In genomic region chr10:127274261-127275022, GRCm38 (mm10) we compare ENCODE assay signal across 23 mouse cellular contexts. TPM values are rescaled to one million over a fixed set of nuclear protein-coding genes. Genes with fewer than 3 reads are reported as not detected.
DNase-seq lines count a peak whose midpoint lies in the region; ATAC-seq and TF ChIP-seq lines count a peak whose summit lies in the region.
"Had no signal": no experiment of that assay in that cellular context is flagged by ENCODE, and none has a peak within 500 bp of the region (broad histone marks: within the 10 kb centered on the region; RNA-seq: fewer than 3 reads in every experiment).

No protein-coding gene starts in this region.

- TF ChIP-seq EP300 in lung, postnatal 0 days (IDR thresholded peaks at IDR 0.05) = no peak

- TF ChIP-seq CTCF in lung, postnatal 0 days (IDR thresholded peaks at IDR 0.05) = no peak

- H3K36me3 ChIP-seq in forebrain, embryonic 12.5 days (replicated peaks) = peaks cover 92% of the 10 kb centered on the region
- H3K36me3 ChIP-seq in forebrain, embryonic 16.5 days (ENCODE audit: control insufficient read depth, insufficient read depth) = peaks cover 17% of the 10 kb centered on the region
- H3K36me3 ChIP-seq in lung, postnatal 0 days (ENCODE audit: insufficient read depth, low read length) = peaks cover 29% of the 10 kb centered on the region
- peaks cover 94% of the 10 kb centered on the region for H3K36me3 ChIP-seq in liver, embryonic 13.5 days

- H3K27ac ChIP-seq in forebrain, embryonic 12.5 days = no peak overlapping the region
- H3K27ac ChIP-seq in forebrain, embryonic 16.5 days (ENCODE audit: low read length) = no peak overlapping the region
- no peak overlapping the region for H3K27ac ChIP-seq in lung, postnatal 0 days (ENCODE audit: low read length)
- H3K27ac ChIP-seq in liver, embryonic 13.5 days = peak overlapping the region; percentile 16; the same call in 1 of the 2 replicates
- H3K27ac ChIP-seq: hindbrain, postnatal 0 days; limb, embryonic 12.5 days; liver, embryonic 15.5 days; midbrain, embryonic 12.5 days; neural tube, embryonic 15.5 days had no signal

- 0 out of 2 replicates have a peak overlapping the region, but pooled peaks have one; percentile 7 for H3K9ac ChIP-seq in forebrain, embryonic 12.5 days
- no peak overlapping the region for H3K9ac ChIP-seq in forebrain, embryonic 16.5 days (replicated peaks; ENCODE audit: low read depth, low read length)
- no peak overlapping the region for H3K9ac ChIP-seq in lung, postnatal 0 days (replicated peaks; ENCODE audit: low read depth)
- peak overlapping the region; percentile 33; the same call in 1 of the 2 replicates for H3K9ac ChIP-seq in liver, embryonic 13.5 days
- H3K9ac ChIP-seq: limb, embryonic 12.5 days; liver, embryonic 15.5 days; midbrain, embryonic 12.5 days; neural tube, embryonic 15.5 days had no signal

- 88% methylated on average over 11 of the region's 11 CpGs for WGBS in forebrain, embryonic 12.5 days
- WGBS in forebrain, embryonic 16.5 days = 87% methylated on average over 11 of the region's 11 CpGs
- 84% methylated on average over 11 of the region's 11 CpGs for WGBS in lung, postnatal 0 days
- 83% methylated on average over 11 of the region's 11 CpGs for WGBS in liver, embryonic 13.5 days (ENCODE audit: insufficient replicate concordance)

- 0 out of 2 replicates have a peak, but pooled peaks cover 6% of the 10 kb centered on the region for H3K4me1 ChIP-seq in forebrain, embryonic 12.5 days
- H3K4me1 ChIP-seq in forebrain, embryonic 16.5 days (replicated peaks; ENCODE audit: control insufficient read depth, insufficient read depth, low read length) = peaks cover 4% of the 10 kb centered on the region; the same call in 1 of the 2 replicates
- H3K4me1 ChIP-seq in lung, postnatal 0 days (ENCODE audit: insufficient read depth, low read depth, low read length) = no peaks in the 10 kb centered on the region
- H3K4me1 ChIP-seq in liver, embryonic 13.5 days (replicated peaks) = peaks cover 28% of the 10 kb centered on the region
- H3K4me1 ChIP-seq: limb, embryonic 12.5 days; midbrain, embryonic 12.5 days had no signal

- H3K27me3 ChIP-seq in forebrain, embryonic 12.5 days = no peaks in the 10 kb centered on the region
- H3K27me3 ChIP-seq in forebrain, embryonic 16.5 days (replicated peaks; ENCODE audit: control insufficient read depth, insufficient read depth, low read length) = no peaks in the 10 kb centered on the region
- H3K27me3 ChIP-seq in lung, postnatal 0 days (replicated peaks; ENCODE audit: insufficient read depth, low read length) = no peaks in the 10 kb centered on the region
- H3K27me3 ChIP-seq in liver, embryonic 13.5 days = no peaks in the 10 kb centered on the region
- H3K27me3 ChIP-seq: limb, embryonic 12.5 days; liver, embryonic 15.5 days; midbrain, embryonic 12.5 days; neural tube, embryonic 15.5 days had no signal

- DNase-seq in lung, postnatal 25 days (ENCODE audit: low spot score) = peak; percentile 10
- no peak for DNase-seq in lung, postnatal 0 days (ENCODE audit: low spot score)
- no peak for DNase-seq in liver, embryonic 13.5 days
- DNase-seq in yolk sac, embryonic 10.5 days (ENCODE audit: low spot score) = peak; percentile 16
- DNase-seq in thymus, postnatal 25 days = no peak
- no peak for DNase-seq in cerebellum, adult 11-12 months
- DNase-seq: adrenal gland, postnatal 36 days; cerebellum, postnatal 14 days; heart, postnatal 10 days; kidney, adult 8-10 months; kidney, postnatal 14 days; layer of hippocampus, postnatal 36 days; lung, postnatal 10 days; thymus, postnatal 14 days had no signal

- 0 out of 2 replicates have a peak, but pooled peaks have one; percentile 6 for ATAC-seq in forebrain, embryonic 12.5 days (ENCODE audit: low FRiP score)
- ATAC-seq in forebrain, embryonic 16.5 days = no peak
- no peak for ATAC-seq in lung, postnatal 0 days
- ATAC-seq in liver, embryonic 13.5 days (ENCODE audit: low read depth) = peak; percentile 32; the same call in 1 of the 2 replicates
- ATAC-seq: forebrain, embryonic 14.5 days had no signal

- H3K4me3 ChIP-seq in forebrain, embryonic 12.5 days (replicated peaks) = no peak overlapping the region
- H3K4me3 ChIP-seq in forebrain, embryonic 16.5 days (replicated peaks; ENCODE audit: low read length) = no peak overlapping the region
- H3K4me3 ChIP-seq in lung, postnatal 0 days (ENCODE audit: low read depth, low read length) = no peak overlapping the region
- no peak overlapping the region for H3K4me3 ChIP-seq in liver, embryonic 13.5 days (replicated peaks)
- H3K4me3 ChIP-seq: limb, embryonic 12.5 days; liver, embryonic 15.5 days; midbrain, embryonic 12.5 days; neural tube, embryonic 15.5 days had no signal

- H3K9me3 ChIP-seq in forebrain, embryonic 12.5 days = no peaks in the 10 kb centered on the region
- H3K9me3 ChIP-seq in forebrain, embryonic 16.5 days (ENCODE audit: control insufficient read depth, low read length) = no peaks in the 10 kb centered on the region
- H3K9me3 ChIP-seq in lung, postnatal 0 days (ENCODE audit: low read length) = no peaks in the 10 kb centered on the region
- H3K9me3 ChIP-seq in liver, embryonic 13.5 days (replicated peaks) = no peaks in the 10 kb centered on the region
- H3K9me3 ChIP-seq: limb, embryonic 12.5 days; liver, embryonic 15.5 days; midbrain, embryonic 12.5 days; neural tube, embryonic 15.5 days had no signal

- no peak overlapping the region for H3K4me2 ChIP-seq in forebrain, embryonic 12.5 days
- no peak overlapping the region for H3K4me2 ChIP-seq in forebrain, embryonic 16.5 days (ENCODE audit: low read length)
- H3K4me2 ChIP-seq in lung, postnatal 0 days (replicated peaks; ENCODE audit: low read depth, low read length) = no peak overlapping the region
- no peak overlapping the region for H3K4me2 ChIP-seq in liver, embryonic 13.5 days
- H3K4me2 ChIP-seq: heart, embryonic 11.5 days; limb, embryonic 12.5 days; liver, embryonic 15.5 days; midbrain, embryonic 12.5 days; neural tube, embryonic 15.5 days had no signal

RNA-seq across cellular contexts. Expression of gene Dctn2, which starts 8.3 kb away (rescaled TPM):
- polyA plus RNA-seq in forebrain, embryonic 12.5 days (2016; fragmentation: Nextera tagmentation; extraction: Ambion mirVana) = 226 and 229 TPM in 2 replicates
- 319 and 342 TPM in 2 replicates for polyA plus RNA-seq in forebrain, embryonic 16.5 days (2015; fragmentation: Nextera tagmentation; extraction: Ambion mirVana)
- 198 and 204 TPM in 2 replicates for polyA plus RNA-seq in lung, postnatal 0 days (2015; fragmentation: Nextera tagmentation; extraction: Ambion mirVana)
- 80.0 and 80.1 TPM in 2 replicates for polyA plus RNA-seq in liver, embryonic 13.5 days (2015; fragmentation: Nextera tagmentation; extraction: Ambion mirVana)

RNA-seq across cellular contexts. Expression of gene Kif5a, which starts 11.3 kb away (rescaled TPM):
- 44.1 and 53.1 TPM in 2 replicates for polyA plus RNA-seq in forebrain, embryonic 12.5 days (2016; fragmentation: Nextera tagmentation; extraction: Ambion mirVana)
- polyA plus RNA-seq in forebrain, embryonic 16.5 days (2015; fragmentation: Nextera tagmentation; extraction: Ambion mirVana) = 98.9 and 106 TPM in 2 replicates
- 0.12 and 0.25 TPM in 2 replicates for polyA plus RNA-seq in lung, postnatal 0 days (2015; fragmentation: Nextera tagmentation; extraction: Ambion mirVana)
- polyA plus RNA-seq in liver, embryonic 13.5 days (2015; fragmentation: Nextera tagmentation; extraction: Ambion mirVana) = 0.02 and 0.14 TPM in 2 replicates

RNA-seq across cellular contexts. Expression of gene Mbd6, which starts 14.4 kb away (rescaled TPM):
- polyA plus RNA-seq in forebrain, embryonic 12.5 days (2016; fragmentation: Nextera tagmentation; extraction: Ambion mirVana) = 18.4 and 21.2 TPM in 2 replicates
- polyA plus RNA-seq in forebrain, embryonic 16.5 days (2015; fragmentation: Nextera tagmentation; extraction: Ambion mirVana) = 10.2 and 15.3 TPM in 2 replicates
- polyA plus RNA-seq in lung, postnatal 0 days (2015; fragmentation: Nextera tagmentation; extraction: Ambion mirVana) = 13.5 and 14.2 TPM in 2 replicates
- 5.9 and 6.5 TPM in 2 replicates for polyA plus RNA-seq in liver, embryonic 13.5 days (2015; fragmentation: Nextera tagmentation; extraction: Ambion mirVana)

RNA-seq across cellular contexts. Expression of gene Mars, which starts 37.1 kb away (rescaled TPM):
- 177 and 183 TPM in 2 replicates for polyA plus RNA-seq in forebrain, embryonic 12.5 days (2016; fragmentation: Nextera tagmentation; extraction: Ambion mirVana)
- 127 and 135 TPM in 2 replicates for polyA plus RNA-seq in forebrain, embryonic 16.5 days (2015; fragmentation: Nextera tagmentation; extraction: Ambion mirVana)
- 61.1 and 63.1 TPM in 2 replicates for polyA plus RNA-seq in lung, postnatal 0 days (2015; fragmentation: Nextera tagmentation; extraction: Ambion mirVana)
- polyA plus RNA-seq in liver, embryonic 13.5 days (2015; fragmentation: Nextera tagmentation; extraction: Ambion mirVana) = 150 and 166 TPM in 2 replicates

RNA-seq across cellular contexts. Expression of gene Arhgap9, which starts 47.3 kb away (rescaled TPM):
- 0.64 and 1.3 TPM in 2 replicates for polyA plus RNA-seq in forebrain, embryonic 12.5 days (2016; fragmentation: Nextera tagmentation; extraction: Ambion mirVana)
- 0.49 and 1.2 TPM in 2 replicates for polyA plus RNA-seq in forebrain, embryonic 16.5 days (2015; fragmentation: Nextera tagmentation; extraction: Ambion mirVana)
- 8.5 TPM in 2 replicates for polyA plus RNA-seq in lung, postnatal 0 days (2015; fragmentation: Nextera tagmentation; extraction: Ambion mirVana)
- polyA plus RNA-seq in liver, embryonic 13.5 days (2015; fragmentation: Nextera tagmentation; extraction: Ambion mirVana) = 14.0 and 15.1 TPM in 2 replicates

Comparison
In these comparisons a context has a peak if more than half of its experiments do, and no peak if none do; other contexts are left out.
1. ATAC-seq: peak in forebrain, embryonic 12.5 days (single experiment) and liver, embryonic 13.5 days (single experiment); none in forebrain, embryonic 16.5 days (single experiment) and lung, postnatal 0 days (single experiment).
2. H3K9ac ChIP-seq: peak in forebrain, embryonic 12.5 days (single experiment) and liver, embryonic 13.5 days (single experiment); none in forebrain, embryonic 16.5 days (single experiment) and lung, postnatal 0 days (single experiment).
3. DNase-seq: peak in lung, postnatal 25 days (single experiment) and yolk sac, embryonic 10.5 days (single experiment); none in lung, postnatal 0 days (single experiment), liver, embryonic 13.5 days (single experiment), thymus, postnatal 25 days (single experiment) and cerebellum, adult 11-12 months (single experiment).
4. RNA of gene Kif5a, which starts 11.3 kb away (polyA plus RNA-seq): 98.9 to 106 TPM in forebrain, embryonic 16.5 days and 44.1 to 53.1 TPM in forebrain, embryonic 12.5 days; 0.02 to 0.14 TPM in liver, embryonic 13.5 days and 0.12 to 0.25 TPM in lung, postnatal 0 days; every median in the first group is over 10 times any median in the second.